Mouse (Mus musculus) embryonic facial prominence, embryonic 11.5 days (tissue): ENCODE data around the gene Gm9789. TPM values are rescaled to one million over a fixed set of nuclear protein-coding genes. Genes with fewer than 3 reads are reported as not detected.
"Not testable (repeated sequence)": the region's sequence is repeated elsewhere in the genome, so short reads cannot be mapped to it uniquely, and the experiment has no call there.

Experiments
- ATAC-seq: fragments of 200-750 bp; cut with Nextera tagmentation; replicated peaks from 2 replicates; pipeline ENCODE4 v1.8.0; 2017; ENCODE audit warnings: low read depth; ENCODE audit not compliant: insufficient number of reproducible peaks, low FRiP score, low TSS enrichment
- DNase-seq: peaks from one replicate; pipeline ENCODE4 v3.0.0-alpha.2; 2015; ENCODE audit warnings: low spot score
- H3K27ac ChIP-seq: fragments of 300-500 bp; sonication (generic); replicated peaks from 2 replicates; pipeline ENCODE4 v1.5.1; 2014; ENCODE audit warnings: mild to moderate bottlenecking, low read depth, low read length, control low read depth
- H3K27me3 ChIP-seq: fragments of 300-500 bp; sonication (generic); 2 replicates; pipeline ENCODE4 v1.6.1; 2014; ENCODE audit warnings: mild to moderate bottlenecking, low read length, moderate library complexity, mixed read lengths; ENCODE audit not compliant: control insufficient read depth, insufficient read depth
- H3K36me3 ChIP-seq: fragments of 300-500 bp; sonication (generic); replicated peaks from 2 replicates; pipeline ENCODE4 v1.6.1; 2014; ENCODE audit warnings: low read depth, mild to moderate bottlenecking, low read length, moderate library complexity, mixed read lengths; ENCODE audit not compliant: control insufficient read depth, insufficient read depth
- H3K4me1 ChIP-seq: fragments of 300-500 bp; sonication (generic); 2 replicates; pipeline ENCODE4 v1.6.1; 2014; ENCODE audit warnings: low read length, mixed read lengths; ENCODE audit not compliant: control insufficient read depth, insufficient read depth
- H3K4me2 ChIP-seq: fragments of 300-500 bp; sonication (generic); 2 replicates; pipeline ENCODE4 v1.6.1; 2014; ENCODE audit warnings: low read depth, mild to moderate bottlenecking, control low read depth, low read length, moderate library complexity
- H3K4me3 ChIP-seq: fragments of 300-500 bp; sonication (generic); 2 replicates; pipeline ENCODE4 v1.5.1; 2014; ENCODE audit warnings: low read depth, low read length, control low read depth
- H3K9ac ChIP-seq: fragments of 300-500 bp; sonication (generic); replicated peaks from 2 replicates; pipeline ENCODE4 v1.6.1; 2014; ENCODE audit warnings: mild to moderate bottlenecking, control low read depth, low read length
- H3K9me3 ChIP-seq: fragments of 300-500 bp; sonication (generic); replicated peaks from 2 replicates; pipeline ENCODE4 v1.6.1; 2016; ENCODE audit warnings: mild to moderate bottlenecking, low read length, inconsistent platforms, mixed read lengths; ENCODE audit not compliant: control insufficient read depth
- WGBS: fragments of 180-500 bp; shearing (Covaris S2); extraction: QIAGEN DNeasy Blood & Tissue Kit; methylation state at CpG from one replicate; pipeline ENCODE4 v1.1.7; 2014; 5-methylcytosine and 5-hydroxymethylcytosine counted together
- polyA plus RNA-seq: library from polyadenylated mRNA; unstranded; fragments of >200 nt; fragmentation: Nextera tagmentation; extraction: Ambion mirVana; gene quantifications from 2 replicates; pipeline ENCODE4 v1.2.1, GENCODE M21; 2014

Gene Gm9789
- polyA plus RNA-seq = not detected in 2 replicates

GRCm38 (mm10) chr16:89157652-89158051 lies at the start of gene Gm9789:
TSS of gene Gm9789 (plus strand) at chr16:89157952.
- Histone ChIP-seq H3K4me1 (no peaks in the 10 kb centered on the region), H3K27ac (no peak within 1 kb of the TSS), H3K9me3 (no peaks in the 10 kb centered on the region), H3K4me2 (no peak within 1 kb of the TSS), H3K27me3 (no peaks in the 10 kb centered on the region), H3K4me3 (no peak within 1 kb of the TSS), H3K9ac (no peak within 1 kb of the TSS), H3K36me3 (no peaks in the 10 kb centered on the region)
- 87% methylated on average over 4 of the region's 4 CpGs for WGBS
- ATAC-seq (no peak), DNase-seq (no peak)

- Histone ChIP-seq H3K27me3 (no peaks in the 10 kb centered on the region), H3K4me1 (no peaks in the 10 kb centered on the region), H3K9me3 (no peaks in the 10 kb centered on the region), H3K4me2 (no peak within 1 kb of the TSS), H3K27ac (no peak within 1 kb of the TSS), H3K36me3 (no peaks in the 10 kb centered on the region), H3K9ac (no peak within 1 kb of the TSS), H3K4me3 (no peak within 1 kb of the TSS)
- DNase-seq (no peak), ATAC-seq (no peak)
- WGBS = 97% methylated on average over 1 of the region's 1 CpGs
Observed at GRCm38 (mm10) chr16:89140551-89140950, 17.2 kb upstream of the Gm9789 start, which contains the start of gene Gm6358. TSS of gene Gm6358 (plus strand) at chr16:89140851.

- Histone ChIP-seq H3K4me1 (no peaks in the 10 kb centered on the region), H3K4me2 (no peak within 1 kb of the TSS), H3K4me3 (no peak within 1 kb of the TSS), H3K36me3 (no peaks in the 10 kb centered on the region), H3K27ac (no peak within 1 kb of the TSS), H3K9ac (no peak within 1 kb of the TSS), H3K9me3 (no peaks in the 10 kb centered on the region), H3K27me3 (no peaks in the 10 kb centered on the region)
- 95% methylated on average over 1 of the region's 1 CpGs for WGBS
- no peak for ATAC-seq
- no peak for DNase-seq
Observed at GRCm38 (mm10) chr16:89150786-89151185, 7.0 kb upstream of the Gm9789 start, which contains the start of gene Gm10061. TSS of gene Gm10061 (plus strand) at chr16:89151086.

GRCm38 (mm10) chr16:89169190-89169589 lies 11.4 kb downstream of the Gm9789 start, which contains the start of gene Gm7735:
TSS of gene Gm7735 (plus strand) at chr16:89169490.
- not testable (repeated sequence) for H3K9ac ChIP-seq, H3K4me3 ChIP-seq, H3K36me3 ChIP-seq, H3K4me1 ChIP-seq, ATAC-seq, H3K9me3 ChIP-seq, H3K27ac ChIP-seq, H3K4me2 ChIP-seq, H3K27me3 ChIP-seq, DNase-seq

- Histone ChIP-seq H3K4me3 (no peak within 1 kb of the TSS), H3K4me1 (no peaks in the 10 kb centered on the region), H3K36me3 (no peaks in the 10 kb centered on the region), H3K9me3 (no peaks in the 10 kb centered on the region), H3K9ac (no peak within 1 kb of the TSS), H3K4me2 (no peak within 1 kb of the TSS), H3K27me3 (no peaks in the 10 kb centered on the region), H3K27ac (no peak within 1 kb of the TSS)
- DNase-seq (no peak), ATAC-seq (no peak)
- WGBS = 74% methylated on average over 2 of the region's 2 CpGs
Observed at GRCm38 (mm10) chr16:89174435-89174834, 16.7 kb downstream of the Gm9789 start, which contains the start of gene 1110057P08Rik. TSS of gene 1110057P08Rik (plus strand) at chr16:89174735.

GRCm38 (mm10) chr16:89188621-89189020 lies 30.9 kb downstream of the Gm9789 start:
- Histone ChIP-seq H3K27me3 (no peaks in the 10 kb centered on the region), H3K4me3 (no peak overlapping the region), H3K4me1 (no peaks in the 10 kb centered on the region), H3K27ac (no peak overlapping the region), H3K4me2 (no peak overlapping the region), H3K36me3 (no peaks in the 10 kb centered on the region), H3K9ac (no peak overlapping the region), H3K9me3 (no peaks in the 10 kb centered on the region)
- WGBS = 91% methylated on average over 4 of the region's 4 CpGs
- ATAC-seq (no peak), DNase-seq (no peak)

- no peak within 1 kb of the TSS for H3K27ac ChIP-seq
- ATAC-seq (no peak), DNase-seq (no peak)
- H3K4me3 ChIP-seq = no peak within 1 kb of the TSS
- no peaks in the 10 kb centered on the region for H3K4me1 ChIP-seq
- no peaks in the 10 kb centered on the region for H3K9me3 ChIP-seq
- WGBS = 70% methylated on average over 1 of the region's 1 CpGs
- H3K4me2 ChIP-seq = no peak within 1 kb of the TSS
- no peaks in the 10 kb centered on the region for H3K36me3 ChIP-seq
- no peak within 1 kb of the TSS for H3K9ac ChIP-seq
- no peaks in the 10 kb centered on the region for H3K27me3 ChIP-seq
Observed at GRCm38 (mm10) chr16:89205561-89205960, 47.8 kb downstream of the Gm9789 start, which contains the start of gene Krtap20-2. TSS of gene Krtap20-2 (plus strand) at chr16:89205861.
